Mouse (Mus musculus) monocyte, adult 2 months (primary cell): ENCODE results near the gene Insyn1.

Experiments used
- DNase-seq, 2 experiments: peaks; one replicate each; pipeline ENCODE4 v3.0.0; 2022; ENCODE audit warnings: low spot score in 2 of 2, low read depth in 1 of 2

The Insyn1 gene

DNA sequence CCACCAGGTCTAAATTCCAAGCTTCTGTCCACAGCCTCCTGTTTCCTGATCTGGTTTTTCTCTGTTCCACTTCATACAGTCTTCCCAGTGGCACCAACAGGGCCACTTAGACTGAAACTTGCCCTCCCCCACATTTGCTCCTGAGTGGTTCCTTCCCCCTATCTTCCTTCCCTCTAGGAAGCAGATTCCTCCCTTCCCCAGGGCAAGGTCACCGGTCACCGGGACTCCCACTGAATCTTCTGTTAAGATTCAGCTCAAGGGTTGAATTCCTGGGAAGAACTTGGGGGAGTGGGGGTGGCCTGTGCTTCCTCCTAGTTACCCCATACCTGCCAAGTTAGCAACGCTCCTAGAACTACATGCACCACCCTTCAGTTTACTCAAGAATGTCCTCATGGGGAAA is 1.3 kb upstream of the Insyn1 start:
- DNase-seq, result no peak

DNA sequence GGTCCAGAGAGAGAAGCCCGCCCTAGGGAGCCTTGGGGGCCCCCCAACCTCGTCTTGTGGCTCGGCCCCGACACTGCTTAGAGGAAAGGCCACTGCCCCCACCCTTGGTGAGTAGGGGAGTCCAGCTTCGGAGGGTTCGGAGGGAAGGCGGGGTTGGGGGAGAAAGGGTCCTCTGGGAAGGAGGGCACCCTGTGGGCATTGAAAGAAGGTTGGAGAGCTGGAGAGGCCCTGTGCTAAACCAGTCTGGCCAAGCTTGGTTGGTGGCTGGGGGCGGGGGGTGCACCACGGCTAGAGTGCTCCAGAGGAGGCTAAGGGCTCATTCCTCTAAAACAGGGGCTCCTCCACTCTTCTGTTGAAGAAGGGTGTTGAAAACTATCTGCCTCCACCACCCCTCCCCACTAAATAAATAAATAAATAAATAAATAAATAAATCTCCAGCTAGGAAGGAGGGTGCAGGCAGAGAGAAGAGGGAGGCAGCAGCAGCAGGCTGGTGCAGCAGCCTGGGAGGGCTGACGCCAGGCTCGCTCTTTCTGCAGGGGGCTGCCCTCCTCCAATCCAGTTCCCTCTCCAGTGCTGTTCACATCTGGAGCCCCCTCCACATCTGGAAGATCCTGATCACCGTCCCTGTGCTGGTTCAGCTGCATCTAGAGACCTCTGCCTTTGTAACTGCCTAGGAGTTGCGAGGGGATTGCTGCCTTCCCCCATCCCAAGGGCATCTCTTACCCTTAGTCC is 896 bp downstream of the Insyn1 start:
- no peak for DNase-seq

- DNase-seq, result no peak
Measured at GRCm38 (mm10) chr9:58489865-58490165, 1.4 kb downstream of the Insyn1 start.

DNA sequence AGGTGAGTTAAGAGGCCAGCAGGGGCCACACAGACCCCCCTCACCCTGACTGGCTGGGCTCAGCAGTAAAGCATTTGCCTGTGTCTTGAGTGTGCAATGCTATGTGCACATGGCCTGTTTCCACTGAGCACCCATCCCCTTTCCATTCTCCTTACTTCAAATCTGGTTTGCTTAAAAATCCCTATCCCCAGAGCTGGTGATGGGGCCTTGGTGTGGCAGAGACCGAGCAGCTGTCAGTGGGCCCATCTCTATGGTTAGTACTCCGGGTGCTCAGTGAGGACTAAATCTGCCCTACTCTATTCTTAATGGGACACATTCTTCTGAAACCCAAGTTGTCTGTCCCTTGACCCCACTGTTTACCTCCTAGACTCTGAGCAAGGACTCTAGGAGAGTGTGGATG is 2.0 kb downstream of the Insyn1 start:
- no peak for DNase-seq

GRCm38 (mm10) chr9:58495035-58495434 is 6.6 kb downstream of the Insyn1 start:
- no peak for DNase-seq

DNA sequence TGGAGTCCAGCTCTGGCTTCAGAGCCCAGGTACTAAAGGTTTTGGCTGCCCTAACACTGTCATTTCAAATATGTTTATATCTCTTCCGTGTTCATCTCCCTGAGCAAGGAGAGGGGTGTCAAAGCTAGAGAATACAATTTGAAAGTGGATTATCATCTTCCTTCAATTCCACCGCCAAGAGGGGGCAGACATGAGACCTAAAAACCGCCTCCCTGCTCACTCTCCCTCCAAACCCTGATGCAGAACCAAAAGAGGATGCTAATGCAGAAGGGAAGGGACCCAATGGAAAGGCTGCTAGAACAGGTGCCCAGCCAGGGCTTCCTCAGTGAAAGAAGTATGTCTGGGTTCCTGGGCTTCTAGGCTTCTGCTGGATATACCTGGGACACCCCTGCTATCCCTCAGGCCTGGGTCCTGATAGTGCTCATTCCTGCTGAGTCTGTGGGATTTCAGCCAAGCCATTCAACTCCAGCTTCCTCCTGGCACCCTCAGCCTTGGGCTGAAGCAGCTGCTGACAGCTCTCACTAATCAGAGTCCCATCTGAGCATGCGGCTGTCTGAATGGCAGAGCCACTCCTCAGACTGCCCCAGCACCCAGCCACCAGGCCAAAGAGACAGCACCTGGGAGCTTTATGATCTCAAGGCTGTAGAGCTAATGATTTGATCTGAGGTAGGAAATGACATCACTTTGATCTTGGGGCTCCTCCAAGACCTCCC is 8.2 kb downstream of the Insyn1 start:
- no peak for DNase-seq

GRCm38 (mm10) chr9:58497942-58498341 is 9.5 kb downstream of the Insyn1 start:
- no peak for DNase-seq

DNA sequence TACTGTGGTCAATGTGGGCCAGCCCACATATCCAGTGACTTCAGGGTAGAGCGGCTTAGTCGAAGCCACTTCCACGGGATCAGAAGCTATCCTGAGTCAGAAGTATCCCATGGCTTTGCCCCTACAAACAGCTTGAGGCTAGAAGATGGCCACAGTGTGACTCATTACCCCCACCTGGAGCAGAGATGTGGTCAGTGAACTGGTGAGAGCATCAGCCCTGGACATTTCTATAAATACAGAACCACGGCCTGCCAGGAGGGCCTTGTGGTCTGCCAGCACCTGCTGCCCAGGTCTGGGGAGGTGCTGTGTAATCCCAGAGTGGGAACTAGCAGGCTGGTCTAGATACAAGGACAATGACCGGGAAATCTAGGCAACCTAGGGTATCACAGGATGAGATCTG is 12.5 kb downstream of the Insyn1 start:
- no peak for DNase-seq

DNA sequence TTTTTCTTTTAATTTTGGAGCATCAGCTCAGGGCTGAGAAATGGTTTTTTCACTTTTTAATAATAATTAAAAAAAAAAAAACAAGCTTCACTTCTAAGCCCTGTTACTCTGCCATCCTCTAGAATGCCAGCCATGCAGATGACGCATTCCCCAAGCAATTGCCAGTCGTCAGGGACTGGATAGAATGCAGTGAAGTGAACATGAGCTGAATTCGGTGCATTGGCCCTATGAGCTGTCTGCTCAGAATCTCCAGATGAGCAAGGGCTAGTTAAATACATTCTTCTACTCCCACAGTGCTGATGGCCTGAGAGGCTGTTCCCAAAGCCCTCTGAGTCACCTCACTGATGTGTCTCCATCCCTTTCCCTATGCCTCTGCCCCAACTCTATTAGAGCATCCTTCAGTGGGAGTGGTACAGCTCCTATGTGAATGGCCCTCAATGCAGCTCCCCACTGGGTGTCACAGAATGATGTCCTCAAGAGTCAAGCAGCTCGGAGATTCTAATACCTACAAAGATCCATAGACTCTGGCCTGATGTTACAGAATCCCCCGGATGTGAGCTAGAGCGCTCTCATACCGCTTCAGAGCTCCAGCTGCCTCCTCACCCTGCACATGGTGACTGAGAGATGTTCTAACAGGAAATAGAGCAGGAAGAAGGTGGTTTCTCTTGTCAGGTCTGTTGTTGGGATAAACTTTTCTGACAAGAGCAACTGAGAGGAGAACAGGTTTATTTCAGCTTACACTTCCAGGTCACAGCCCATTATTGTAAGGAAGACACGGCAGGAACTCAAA is 19.0 kb downstream of the Insyn1 start:
- no peak for DNase-seq

DNA sequence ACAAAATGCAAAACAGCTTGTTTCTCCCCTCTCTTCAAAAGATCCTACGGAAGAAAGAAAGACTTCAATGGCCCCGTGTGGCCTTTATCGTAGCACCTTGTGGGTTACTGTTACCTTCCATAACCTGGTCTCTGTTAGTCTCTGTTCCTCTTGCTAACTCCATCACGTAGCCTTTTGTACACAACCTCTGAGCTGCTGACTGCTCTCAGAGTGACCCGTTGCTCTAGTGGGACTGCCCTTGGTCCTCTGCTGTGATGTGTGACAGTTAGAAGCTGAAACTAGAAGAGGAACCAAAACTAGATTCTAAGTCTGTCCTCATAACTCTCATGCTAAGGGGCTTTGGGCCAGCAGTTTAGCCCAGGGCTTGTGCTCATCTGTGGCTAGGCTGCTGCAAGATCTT is 22.0 kb downstream of the Insyn1 start:
- no peak for DNase-seq

DNA sequence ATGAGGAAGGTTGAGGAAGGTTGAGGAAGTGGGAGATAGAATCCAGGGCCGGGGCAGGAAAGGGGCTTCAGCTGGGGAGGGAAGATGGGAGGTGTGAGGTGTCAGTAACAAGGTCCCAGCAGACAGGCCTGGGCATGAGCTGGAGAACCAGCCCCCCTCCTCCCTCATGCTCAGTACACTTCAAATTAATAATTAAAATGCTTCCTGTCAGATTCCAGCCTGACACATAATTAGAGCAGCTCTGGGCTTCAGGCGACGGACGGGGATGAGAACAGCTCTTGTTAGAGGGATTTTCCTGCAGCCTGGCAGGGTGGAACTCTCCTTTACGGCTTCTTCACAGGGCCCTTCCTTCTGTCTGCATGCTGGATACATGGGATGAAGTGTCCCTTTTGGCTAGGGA is 25.3 kb downstream of the Insyn1 start:
- no peak for DNase-seq

DNA sequence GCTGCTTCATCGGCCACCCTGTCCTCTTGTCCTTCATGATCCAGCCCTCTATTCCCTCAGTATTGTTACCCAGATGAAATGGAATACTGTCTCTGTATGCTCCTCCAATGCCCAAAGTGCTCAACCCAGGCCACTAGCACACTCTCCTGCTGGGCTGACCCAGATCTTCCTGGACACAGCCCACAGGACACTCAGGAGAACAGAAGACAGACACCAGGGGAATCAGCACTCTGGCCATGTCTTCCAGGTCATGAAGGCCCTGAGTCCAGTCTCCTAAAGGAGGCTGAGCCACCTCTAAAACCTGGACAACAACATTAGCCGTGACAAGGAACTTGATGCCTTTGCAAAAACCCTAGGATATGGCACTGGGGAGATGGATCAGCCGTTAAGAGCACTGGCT is 28.1 kb downstream of the Insyn1 start:
- no peak for DNase-seq

DNA sequence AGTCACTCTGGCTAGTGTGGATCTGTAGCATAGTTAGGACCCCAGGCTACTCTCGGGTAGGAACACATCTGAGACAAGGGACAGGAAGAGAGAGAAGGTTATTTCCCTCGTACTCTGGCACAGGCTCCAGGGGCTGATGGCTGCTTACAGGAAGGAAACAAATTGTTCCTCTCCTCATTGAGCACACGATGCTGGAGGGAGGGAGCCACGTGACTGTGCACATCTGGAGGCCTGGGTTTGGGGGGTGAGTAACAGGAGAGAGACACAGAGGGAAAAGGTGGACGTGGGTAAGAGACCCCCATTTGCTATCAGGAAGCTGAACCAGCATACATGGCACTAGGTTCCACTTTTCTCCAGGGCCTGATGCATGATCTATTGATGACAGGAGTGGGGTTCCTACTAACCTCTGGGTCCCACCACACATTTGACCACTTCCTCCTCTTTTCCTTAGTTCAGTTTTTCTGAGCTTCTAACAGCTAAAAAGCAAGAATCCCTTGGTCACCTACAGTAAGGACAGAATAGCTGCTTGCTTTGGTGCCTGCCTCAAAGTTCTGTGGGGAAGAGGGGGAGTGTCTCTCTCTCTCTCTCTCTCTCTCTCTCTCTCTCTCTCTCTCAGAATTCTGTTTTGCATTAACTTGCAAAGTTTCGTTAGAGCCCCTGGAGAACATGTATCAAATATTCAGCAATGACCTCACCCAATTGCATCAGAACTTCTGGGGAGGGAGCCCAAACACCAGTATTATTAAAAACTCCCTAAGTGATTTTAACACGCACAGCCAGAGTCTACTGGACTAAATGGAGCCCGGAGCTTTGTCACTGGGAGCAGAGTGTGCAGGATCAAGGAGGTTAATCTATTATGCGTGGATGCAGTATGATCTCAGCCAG is 29.7 kb downstream of the Insyn1 start:
- no peak for DNase-seq

- DNase-seq, result no peak
Measured at GRCm38 (mm10) chr9:58519953-58520352, 31.6 kb downstream of the Insyn1 start.

DNA sequence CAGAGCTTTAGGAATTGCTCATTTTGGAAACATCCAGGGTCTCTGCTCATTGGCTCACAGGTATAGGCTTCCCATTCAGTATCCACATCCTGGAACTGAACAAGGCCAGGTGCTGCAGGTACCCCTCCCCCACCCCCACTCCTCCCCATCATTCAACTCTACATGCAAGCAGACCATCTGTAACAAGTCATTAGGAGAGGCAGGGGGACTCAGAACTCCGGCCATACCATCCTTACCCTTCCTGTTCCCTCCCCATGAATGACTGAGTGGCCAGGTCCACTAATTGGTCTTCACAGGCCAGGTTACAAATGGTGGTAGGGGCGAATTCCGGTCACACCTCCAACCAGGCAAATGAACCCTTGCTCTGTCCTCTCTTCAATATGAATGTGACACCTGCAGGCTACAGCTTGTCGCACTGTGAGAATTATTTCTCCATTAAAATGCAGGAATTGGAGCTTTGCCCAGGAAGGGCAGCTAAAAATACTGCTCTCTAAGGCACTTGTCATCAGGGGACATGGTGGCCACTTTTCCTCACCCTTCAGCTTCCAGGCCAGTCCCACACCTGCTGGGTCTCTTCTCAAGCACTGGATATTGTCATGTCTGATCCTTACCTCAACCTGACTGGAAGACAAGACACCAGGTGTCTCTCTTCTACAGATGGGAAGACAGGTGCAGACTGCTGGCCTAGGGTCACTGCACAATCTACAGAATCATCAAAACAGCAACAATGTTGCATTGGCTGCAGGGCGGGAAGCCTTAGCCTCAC is 32.6 kb downstream of the Insyn1 start:
- no peak for DNase-seq

GRCm38 (mm10) chr9:58521883-58522423 is 33.5 kb downstream of the Insyn1 start:
- no peak for DNase-seq

DNA sequence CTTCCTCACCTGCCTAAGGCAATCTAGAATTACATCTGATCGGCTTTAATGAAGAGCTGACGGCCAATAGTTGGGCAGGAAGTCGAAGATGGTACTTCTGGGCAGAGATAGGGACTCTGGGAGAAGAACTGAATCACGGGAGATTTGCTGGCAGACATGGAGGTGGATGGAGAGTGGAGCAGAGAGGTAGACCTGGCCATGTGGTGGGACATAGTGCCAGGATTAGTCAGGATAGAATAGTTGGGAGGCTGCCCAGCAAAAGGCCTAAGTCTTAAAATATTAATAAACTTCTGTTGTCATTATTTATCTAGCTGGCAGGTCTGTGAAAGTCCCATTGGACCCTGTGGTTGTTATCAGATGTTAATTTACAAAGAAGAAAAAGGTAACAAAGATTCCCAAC is 36.7 kb downstream of the Insyn1 start:
- no peak for DNase-seq

DNA sequence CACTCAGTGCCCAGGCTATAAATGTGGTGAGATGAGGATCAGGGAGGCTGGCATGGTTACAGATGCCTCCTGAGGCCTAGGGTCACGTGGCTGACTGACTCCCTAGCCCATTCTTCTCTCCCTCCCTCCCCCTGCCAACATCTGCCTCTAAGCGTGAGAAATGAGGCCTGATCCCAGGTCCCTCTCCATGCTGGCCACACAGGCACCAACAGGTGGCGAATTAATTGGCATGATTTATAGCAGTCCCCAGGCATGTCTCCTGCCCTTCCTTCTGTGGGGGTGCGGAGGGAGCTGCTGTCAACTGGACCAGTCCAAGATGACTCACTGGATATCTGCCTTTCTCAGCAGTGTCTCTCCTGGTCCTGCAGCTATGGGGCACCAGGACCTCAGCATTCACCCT is 39.4 kb downstream of the Insyn1 start:
- no peak for DNase-seq

DNA sequence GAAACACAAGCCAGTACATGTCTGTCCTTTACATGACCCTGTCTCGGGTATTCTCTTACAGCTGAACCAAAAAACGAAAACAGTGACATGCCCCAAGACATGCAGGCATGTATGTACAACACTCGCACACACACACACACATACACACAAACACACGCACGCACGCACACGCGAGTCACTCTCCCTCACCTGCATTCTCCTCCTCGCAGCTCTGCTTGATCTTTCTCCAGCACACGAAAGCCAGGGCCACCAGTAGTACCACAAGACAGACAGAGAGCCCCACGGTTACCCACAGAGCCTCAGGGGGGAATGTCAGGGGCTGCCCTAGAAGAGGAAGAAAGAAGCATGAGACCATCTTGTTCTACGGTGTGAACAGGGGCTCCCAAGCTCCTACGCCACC is 42.0 kb downstream of the Insyn1 start:
- no peak for DNase-seq

- DNase-seq, result no peak
Measured at GRCm38 (mm10) chr9:58532236-58532635, 43.8 kb downstream of the Insyn1 start.
